Mouse (Mus musculus) heart, postnatal 0 days (tissue): ENCODE results near the gene Hs6st2.

Experiments used
- CTCF ChIP-seq: IDR thresholded peaks from 2 replicates; pipeline ENCODE4 v1.5.1; 2016; ENCODE audit warnings: antibody characterized with exemption, control low read depth, low read depth
- EP300 ChIP-seq: IDR thresholded peaks from 2 replicates; pipeline ENCODE4 v1.6.1; 2016; ENCODE audit warnings: antibody characterized with exemption, low read depth

DNA sequence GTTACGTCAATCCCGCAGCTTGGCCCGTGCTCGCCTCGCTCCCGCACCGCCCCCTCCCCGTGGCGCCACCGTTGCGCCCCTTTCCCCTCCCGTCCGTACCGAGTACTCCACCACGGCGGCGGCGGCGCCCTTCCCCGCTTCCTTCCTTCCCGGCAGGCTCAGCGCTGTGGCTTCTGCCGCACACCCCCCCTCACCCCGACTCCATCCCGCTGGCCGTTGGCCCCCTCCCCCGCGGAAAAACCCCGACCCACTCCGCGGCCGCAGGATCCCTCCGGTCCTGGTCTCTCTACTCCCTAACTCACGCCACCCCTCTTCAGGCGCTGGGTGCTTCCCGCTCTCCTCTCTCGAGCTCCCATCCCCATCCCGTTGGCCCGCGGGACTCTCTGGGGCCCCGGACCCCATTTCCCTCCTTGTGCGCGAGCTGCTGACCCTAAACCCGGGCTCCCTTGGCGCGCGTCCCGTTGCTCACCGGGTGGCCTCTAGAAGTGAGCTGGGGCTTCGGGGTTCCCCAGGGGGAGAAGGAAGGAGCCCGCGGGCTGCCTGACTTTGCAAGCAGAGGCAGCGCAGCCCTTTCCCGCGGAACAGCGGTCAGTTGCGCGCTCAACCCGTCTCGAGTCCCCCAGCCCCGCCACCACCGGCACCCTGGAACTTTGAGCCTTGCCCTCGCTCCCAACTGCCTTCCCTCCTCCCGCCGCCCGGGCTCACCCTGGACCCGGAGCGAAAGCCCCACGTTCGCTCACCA lies 1.1 kb downstream of the Hs6st2 start:
- TF ChIP-seq EP300 (no peak), CTCF (no peak)
